Mouse (Mus musculus): Measurements from ENCODE around the gene Lmbr1. TPM values are rescaled to one million over a fixed set of nuclear protein-coding genes. Genes with fewer than 3 reads are reported as not detected.
"Not testable (repeated sequence)": the region's sequence is repeated elsewhere in the genome, so short reads cannot be mapped to it uniquely, and the experiment has no call there.

The Lmbr1 gene
- polyA plus RNA-seq (2012; rRNA removed) = 5.6 and 7.8 TPM in 2 replicates

GRCm38 (mm10) chr5:29378298-29379036 lies at the start of gene Lmbr1:
Lmbr1 (minus strand) TSS chr5:29378390.
- no peak for DNase-seq (ENCODE audit: low read depth)

GRCm38 (mm10) chr5:29423330-29423729 lies 45.1 kb upstream of the Lmbr1 start:
- not testable (repeated sequence) for DNase-seq (ENCODE audit: low read depth)

DNA sequence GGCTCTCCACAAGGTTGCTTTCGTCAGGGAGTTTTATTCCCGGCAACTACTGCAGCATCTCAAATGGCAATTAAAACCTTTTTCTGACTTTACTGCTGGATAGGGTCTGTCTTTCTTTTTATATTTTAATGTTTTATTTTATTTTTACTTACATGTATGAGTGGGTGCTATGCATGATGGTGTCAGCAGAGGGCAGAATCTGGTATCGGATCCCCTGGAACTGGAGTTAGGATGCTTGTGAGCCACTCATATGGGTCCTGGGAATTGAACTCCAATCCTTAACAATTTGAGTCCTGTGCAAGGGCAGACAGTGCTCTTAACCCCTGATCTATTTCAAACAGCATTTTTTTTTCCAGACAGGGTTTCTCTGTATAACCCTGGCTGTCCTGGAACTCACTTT lies 34.9 kb upstream of the Lmbr1 start:
- DNase-seq (ENCODE audit: low read depth) = no peak

DNA sequence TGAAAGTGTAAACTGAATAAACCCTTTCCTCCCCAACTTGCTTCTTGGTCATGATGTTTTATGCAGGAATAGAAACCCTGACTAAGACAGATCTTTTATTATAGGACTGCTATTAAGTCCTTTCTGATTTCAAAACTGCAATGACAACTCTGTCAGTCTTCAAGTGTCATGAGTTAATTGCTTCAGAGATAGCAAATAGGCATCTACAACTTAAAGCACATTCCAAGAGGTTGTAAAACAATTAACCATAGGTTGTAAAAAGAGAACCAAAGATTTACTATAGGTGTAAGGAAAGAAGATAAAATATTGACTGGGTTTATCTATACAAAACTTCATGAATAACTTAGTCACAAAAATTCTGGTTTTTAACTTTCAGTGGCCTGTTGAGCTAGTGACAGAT lies 32.7 kb upstream of the Lmbr1 start:
- no peak for DNase-seq (ENCODE audit: low read depth)

DNA sequence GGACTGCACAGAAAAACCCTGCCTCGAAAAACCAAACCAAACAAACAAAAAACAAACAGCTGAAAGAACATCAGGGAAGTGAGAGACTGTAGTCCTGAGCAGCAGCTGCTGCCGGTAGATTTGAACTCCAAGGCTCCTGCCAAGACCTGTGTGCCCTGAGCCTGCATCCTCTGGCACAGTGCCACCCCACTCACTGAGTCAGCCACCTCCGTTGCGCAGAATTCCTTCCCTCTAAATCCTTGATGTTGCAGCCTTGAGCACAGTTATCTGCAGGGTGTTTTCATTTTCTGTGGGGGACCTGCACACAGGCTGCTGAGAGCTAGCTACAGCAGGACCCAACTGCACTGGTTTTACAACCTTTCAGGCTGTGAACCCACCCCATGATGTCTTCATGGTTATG lies 20.2 kb upstream of the Lmbr1 start:
- no peak for DNase-seq (ENCODE audit: low read depth)

DNA sequence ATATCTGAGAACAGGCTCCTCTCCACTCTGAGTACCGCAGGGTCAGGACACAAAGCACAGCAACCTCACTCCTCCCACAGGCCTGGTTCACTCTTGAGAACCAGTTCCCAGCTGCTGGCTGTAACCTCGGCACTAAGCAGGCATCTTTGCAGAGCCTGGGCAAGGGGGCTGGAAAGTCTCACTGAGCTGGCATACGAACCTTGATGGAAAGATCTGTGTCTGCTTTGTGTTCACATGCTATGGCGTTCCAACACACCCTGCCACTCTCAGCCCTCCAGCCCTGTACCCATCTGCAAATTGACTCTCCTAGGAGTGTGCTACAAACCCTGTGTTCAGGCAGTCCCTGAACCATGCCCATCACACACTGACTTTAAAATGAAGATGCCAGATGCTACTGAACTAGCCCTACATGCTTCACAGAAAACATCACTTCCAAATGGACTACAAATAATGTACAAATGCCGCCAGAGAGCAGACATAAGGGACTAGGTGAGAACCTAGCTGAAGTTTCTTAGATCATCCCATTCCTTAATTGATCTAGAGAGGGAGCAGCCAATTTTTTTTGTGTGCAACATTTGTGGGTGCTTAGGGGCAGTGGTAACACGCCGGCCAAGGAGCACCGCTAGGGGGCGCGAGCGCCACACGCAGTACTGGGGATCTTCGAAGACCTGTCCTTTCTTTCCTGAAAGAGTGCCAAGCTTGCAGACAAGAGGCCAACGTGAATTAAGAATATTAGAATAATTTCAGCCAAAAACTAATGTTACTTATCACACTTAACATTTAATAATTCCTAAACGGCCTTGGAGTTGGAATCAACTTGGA lies 11.0 kb upstream of the Lmbr1 start:
- DNase-seq (ENCODE audit: low read depth) = no peak

DNA sequence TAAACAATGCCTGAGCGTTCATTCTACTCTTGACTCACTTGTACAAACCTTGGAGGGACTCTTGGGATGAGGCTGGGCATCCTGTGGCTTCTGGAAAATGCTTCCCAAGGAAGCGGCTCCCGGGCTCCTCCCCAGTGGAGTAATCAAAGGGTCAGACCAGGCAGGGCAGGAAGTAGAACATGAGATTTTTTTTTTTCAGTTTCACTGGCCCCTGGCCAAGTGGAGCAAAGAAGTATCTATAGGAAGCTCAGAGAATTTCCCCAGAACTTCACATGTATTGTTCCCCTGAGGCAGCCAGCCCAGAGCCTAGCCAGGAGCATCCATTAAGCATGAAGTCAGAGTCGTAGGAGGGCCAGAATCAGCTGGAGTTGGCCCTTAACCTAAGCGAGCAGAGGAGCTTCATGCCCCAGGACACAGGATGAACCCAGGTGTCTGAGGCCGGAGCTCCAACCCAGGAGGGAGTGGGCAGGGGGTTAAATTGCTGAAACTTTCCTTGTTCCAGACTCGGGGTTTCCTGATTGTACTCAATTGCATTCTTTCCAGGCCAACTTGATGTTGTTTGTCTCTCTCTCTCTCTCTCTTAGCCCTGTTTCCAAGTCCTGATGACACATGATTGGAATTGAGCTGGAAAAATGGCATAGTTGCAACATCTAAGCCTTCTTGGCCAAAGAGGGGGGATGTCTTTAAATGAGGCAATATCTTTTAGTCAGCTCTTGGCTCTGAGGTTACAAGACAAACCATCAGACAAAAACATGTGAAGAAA lies 10.2 kb upstream of the Lmbr1 start:
- DNase-seq (ENCODE audit: low read depth) = no peak

- DNase-seq (ENCODE audit: low read depth) = no peak
These were observed 9.4 kb upstream of the Lmbr1 start for GRCm38 (mm10) chr5:29387591-29387990.

DNA sequence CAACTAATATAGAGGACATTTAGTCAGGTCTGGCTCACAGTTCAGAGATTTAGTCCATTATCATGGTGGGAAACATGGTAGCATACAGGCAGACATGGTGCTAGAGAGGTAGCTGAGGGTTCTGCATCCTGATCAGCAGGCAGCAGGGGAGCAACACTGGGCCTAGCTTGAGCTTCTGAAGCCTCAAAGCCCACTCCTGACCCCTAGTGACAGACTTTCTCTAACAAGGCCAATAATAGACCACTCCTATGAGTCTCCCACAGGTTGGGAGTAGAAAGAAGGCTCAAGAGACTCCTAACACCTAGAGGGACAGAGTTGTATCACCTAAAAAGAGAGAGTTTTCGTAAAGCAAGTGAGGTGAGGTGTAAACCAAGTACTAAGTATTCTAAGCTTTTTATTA lies 4.6 kb upstream of the Lmbr1 start:
- DNase-seq (ENCODE audit: low read depth) = no peak

DNA sequence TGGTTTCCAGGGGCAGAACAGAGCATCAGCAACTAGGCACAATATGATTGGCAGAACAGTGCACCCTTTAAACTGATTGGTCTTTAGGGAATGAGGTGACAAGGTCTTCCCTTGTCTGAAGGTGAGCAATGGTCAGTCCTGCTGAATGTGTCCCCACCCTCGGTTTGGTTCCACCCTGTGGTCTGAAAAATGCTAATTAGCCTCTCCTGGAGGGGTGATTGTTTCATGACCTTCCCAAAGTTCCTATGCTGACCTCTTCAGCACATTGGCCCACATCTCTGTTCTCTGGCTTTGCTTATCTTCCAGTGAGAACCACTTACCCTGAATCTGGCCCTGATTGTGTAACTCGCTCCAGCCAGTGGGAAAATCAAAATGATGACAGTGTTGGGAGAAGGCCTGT lies 1.9 kb upstream of the Lmbr1 start:
- no peak for DNase-seq (ENCODE audit: low read depth)

GRCm38 (mm10) chr5:29377590-29378297 lies 446 bp downstream of the Lmbr1 start:
- DNase-seq (ENCODE audit: low read depth) = no peak

DNA sequence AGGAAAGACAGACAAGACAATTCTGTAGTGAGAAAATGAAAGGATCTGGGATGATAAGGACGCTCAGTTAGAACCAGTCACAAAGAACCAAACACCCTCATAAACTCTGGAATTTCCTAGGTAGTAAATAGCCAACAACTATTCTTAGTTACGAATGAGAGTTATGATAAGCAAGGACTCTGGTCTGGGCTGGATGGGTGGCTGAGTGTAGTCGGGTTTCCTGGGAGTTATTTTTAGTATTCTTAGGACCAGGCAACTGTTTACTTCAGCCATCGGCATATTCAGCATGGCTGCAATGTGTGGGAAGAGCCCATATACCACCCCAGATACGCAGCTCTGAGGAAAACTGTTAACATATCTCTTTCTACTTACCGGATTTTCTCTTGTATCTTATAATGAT lies 14.7 kb downstream of the Lmbr1 start:
- no peak for DNase-seq (ENCODE audit: low read depth)

DNA sequence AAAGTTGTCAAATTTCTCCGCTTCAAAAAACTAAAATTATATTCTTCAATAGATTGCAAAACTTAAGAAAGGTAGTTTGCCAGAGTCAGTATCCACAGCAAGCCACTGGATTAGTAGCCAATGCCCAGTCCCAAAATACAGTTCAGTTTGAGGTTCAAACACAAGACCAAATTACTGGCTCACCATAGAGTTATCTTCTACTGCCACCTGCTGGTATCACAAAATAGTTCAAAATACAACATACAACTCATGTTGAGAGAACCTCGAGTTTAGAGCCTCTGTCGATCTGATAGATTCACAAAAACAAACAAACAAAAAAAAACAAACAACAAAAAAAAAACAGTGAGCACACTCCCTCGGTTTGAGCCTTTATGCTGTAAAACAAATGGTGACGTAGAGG lies 42.4 kb downstream of the Lmbr1 start:
- DNase-seq (ENCODE audit: low read depth) = no peak

DNA sequence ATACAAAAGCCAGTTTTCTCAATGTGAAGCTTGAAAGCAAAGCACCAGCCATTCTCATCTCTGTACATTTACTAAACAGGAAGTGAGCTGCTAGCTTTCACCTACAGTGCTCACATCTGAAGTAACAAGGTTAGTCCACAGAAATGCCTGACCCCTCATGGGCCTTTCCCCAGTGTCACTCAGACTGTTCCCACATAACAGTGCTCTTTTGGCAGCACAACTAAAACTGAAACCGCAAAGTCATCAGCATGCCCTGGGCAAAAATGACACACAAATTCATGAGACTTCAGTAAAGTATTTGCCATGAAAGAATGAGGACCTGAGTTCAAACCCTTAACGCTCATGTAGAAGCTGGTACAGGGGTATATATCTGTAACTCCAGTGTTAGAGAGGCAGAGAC lies 55.7 kb downstream of the Lmbr1 start:
- no peak for DNase-seq (ENCODE audit: low read depth)

DNA sequence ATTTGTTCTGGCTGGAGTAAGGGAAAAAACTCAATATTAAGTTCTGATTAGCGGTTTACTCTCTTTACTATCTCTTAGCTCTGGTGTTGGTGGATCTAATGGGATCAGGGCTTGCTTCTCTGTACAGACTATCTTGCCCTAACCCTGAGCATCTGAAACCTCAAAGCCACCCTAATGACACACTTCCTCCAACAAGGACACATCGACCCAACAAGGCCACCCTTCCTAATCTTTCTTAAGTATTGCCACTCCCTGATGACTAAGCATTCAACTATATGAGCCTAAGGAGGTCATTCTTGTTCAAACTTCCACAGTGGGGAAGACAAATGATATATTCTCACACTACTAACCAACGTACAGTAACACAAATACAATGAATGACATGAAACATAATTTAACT lies 69.0 kb downstream of the Lmbr1 start:
- DNase-seq (ENCODE audit: low read depth) = no peak

DNA sequence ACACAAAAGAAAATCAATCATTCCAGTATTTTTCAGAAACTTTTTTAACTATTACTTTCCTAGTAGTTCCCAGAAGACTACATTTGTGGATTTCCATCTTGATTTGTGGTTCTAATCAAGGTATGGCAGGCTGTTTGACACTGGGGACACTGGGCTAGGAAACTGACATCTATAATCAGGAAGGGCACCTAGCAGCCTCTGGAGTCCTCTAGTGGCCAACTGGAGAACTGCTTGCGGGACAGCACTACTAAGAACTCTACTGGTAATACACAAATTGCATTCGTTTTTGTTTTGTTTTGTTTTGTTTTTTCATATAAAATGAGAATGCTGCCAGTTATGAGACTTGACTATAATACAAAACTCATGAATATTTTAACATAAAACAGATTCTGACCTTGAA lies 85.0 kb downstream of the Lmbr1 start:
- DNase-seq (ENCODE audit: low read depth) = no peak

- no peak for DNase-seq (ENCODE audit: low read depth)
These were observed 88.1 kb downstream of the Lmbr1 start for GRCm38 (mm10) chr5:29290110-29290509.

GRCm38 (mm10) chr5:29289703-29290102 lies 88.5 kb downstream of the Lmbr1 start:
- no peak for DNase-seq (ENCODE audit: low read depth)

GRCm38 (mm10) chr5:29281081-29281480 lies 97.1 kb downstream of the Lmbr1 start:
- DNase-seq (ENCODE audit: low read depth) = no peak

DNA sequence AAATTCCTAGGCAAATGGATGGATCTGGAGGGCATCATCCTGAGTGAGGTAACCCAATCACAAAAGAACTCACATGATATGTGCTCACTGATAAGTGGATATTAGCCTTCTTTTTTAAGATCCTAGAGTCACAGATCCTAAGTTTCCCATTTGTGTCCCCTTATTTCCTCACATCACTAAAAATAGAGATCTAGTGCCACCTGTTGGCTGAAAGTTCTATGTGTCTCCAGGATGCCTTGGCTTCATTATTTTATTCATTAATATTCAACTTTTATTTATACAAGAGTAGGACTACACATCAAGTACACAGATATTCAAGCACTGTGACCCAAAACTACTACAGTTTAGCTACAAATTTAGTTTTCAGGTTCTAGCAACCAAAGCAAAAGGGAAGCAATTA lies 103.4 kb downstream of the Lmbr1 start:
- no peak for DNase-seq (ENCODE audit: low read depth)

GRCm38 (mm10) chr5:29273426-29273825 lies 104.8 kb downstream of the Lmbr1 start:
- no peak for DNase-seq (ENCODE audit: low read depth)

DNA sequence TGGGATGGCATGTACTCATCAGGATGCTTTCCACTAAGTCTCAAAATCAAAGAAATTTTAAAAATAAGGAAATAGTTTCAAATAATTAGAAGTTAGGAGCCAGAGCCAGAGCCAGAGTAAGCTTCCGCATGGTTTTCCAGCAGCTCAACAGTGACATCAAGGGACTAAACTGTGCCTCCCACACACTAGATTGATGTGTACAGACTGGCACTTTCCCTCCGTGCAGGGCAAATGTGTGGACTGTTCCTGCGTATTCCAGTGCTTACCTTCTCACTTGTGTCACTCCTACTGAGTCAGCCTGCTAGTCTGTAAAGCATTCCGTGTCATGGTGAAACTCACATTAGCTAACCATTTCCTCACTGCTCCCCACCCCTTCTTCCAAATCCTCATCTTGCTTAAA lies 107.3 kb downstream of the Lmbr1 start:
- no peak for DNase-seq (ENCODE audit: low read depth)
